Mouse (Mus musculus): Measurements from ENCODE around the gene Slc25a42.

The Slc25a42 gene

DNA sequence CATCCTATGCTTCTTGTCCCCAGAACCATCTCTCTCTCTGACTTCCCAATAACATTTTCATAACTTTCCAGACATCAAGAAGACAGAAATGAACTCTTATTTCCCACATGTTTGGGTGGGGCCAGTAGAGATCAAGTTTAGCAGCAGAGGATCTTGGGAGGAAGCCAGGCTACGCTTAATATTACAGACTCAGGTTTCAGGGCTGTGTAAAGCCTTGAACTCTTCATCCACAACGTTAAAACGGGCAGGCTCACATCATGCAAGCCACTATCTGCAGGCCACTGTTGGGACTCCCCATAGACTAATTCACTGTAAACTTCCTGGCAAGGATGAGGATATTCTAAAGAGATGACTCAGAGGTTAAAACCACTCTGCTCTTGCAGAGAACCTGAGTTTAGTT is 2.3 kb upstream of the Slc25a42 start:
- peak; percentile 59 for DNase-seq

- DNase-seq: no peak
Observed at GRCm38 (mm10) chr8:70211726-70212111, 386 bp downstream of the Slc25a42 start.

- DNase-seq: no peak
Observed at GRCm38 (mm10) chr8:70211275-70211674, 830 bp downstream of the Slc25a42 start.

GRCm38 (mm10) chr8:70210538-70210937 is 1.6 kb downstream of the Slc25a42 start:
- DNase-seq: peak; percentile 49

- no peak for DNase-seq
Observed at GRCm38 (mm10) chr8:70208130-70208529, 4.0 kb downstream of the Slc25a42 start.

DNA sequence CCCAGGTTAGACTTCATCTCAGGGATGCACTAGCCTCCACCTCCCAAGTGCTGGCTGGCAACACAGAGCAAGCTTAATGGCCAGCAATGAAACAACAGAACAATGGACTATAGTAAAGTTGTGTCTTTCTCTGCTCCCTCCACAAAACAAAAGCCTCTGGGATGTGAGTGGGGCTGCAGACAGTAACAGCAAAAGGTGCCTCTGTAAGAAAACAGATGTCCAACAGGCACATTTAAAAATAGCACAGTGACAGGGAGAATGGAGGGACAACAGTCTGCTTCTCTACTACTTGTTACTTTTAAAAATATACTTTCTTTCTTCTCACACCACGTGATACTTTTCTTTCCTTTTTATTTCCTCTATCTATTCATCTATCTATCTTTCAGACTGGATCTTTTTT is 7.3 kb downstream of the Slc25a42 start:
- DNase-seq: no peak

- no peak for DNase-seq
Observed at GRCm38 (mm10) chr8:70203072-70203471, 9.0 kb downstream of the Slc25a42 start.

DNA sequence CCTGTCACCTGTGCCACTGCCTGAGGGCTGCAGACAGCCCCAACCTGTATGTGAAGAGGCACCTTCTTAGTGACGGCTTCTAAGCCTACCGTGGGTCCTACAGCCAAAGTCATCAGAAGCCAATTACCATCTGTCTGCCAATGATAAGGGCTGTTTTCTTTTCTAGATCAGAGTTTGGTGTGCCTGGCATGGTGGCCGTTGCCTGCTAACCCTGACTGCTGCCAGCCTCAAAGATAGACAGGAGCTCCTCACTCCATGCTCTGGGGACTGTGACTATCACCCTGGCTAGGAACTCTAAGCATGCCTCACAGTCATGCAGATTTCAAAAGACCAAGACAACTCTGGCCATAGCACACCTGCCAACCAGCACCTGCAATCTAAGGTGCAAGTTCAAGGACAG is 10.7 kb downstream of the Slc25a42 start:
- no peak for DNase-seq

DNA sequence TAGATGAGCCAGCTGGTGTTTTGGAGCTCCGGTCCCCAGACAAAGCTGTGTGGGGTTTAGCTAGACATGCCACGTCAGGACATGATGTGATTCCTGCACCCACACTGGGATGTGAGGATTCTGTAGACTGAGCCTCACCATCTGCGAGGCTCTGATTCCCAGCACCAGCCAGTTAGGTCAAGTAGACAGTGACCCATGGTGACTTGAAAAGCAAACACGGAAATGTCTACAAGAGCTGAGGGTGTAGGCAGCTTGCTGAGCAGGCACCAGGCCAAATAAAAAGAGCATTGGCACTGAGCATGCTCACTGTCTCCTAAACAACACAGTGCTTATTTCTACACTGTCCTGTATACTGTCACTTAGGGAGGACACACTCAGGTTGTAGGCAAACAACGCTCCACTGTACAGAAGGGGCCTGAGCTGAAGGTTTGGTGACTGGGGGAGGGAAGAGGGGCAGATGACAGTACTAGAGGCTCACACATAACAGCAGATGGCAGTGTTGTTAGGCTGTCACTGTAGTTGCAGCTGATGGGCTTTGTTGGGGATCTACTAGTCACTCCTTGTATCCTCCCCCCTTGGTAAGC is 11.9 kb downstream of the Slc25a42 start:
- peak; percentile 78 for DNase-seq

DNA sequence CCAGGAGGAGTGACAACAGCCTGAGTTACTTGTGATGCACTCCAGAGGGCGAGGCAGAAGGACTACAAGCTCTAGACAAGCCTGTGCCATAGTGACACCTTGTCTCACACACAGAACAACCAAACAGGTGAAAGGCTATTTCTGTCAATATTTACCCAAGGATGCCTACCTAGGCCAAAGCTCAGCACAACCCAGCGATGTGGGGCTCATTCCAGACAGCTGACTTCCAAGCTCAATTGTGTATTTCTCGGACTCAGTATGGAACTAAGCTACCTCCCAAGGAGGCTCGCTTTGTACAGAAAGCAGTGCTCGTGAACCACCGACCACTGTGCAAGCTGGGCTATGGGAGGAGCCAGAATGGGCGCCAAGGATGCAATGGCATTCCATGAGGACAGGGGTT is 14.5 kb downstream of the Slc25a42 start:
- no peak for DNase-seq

- no peak for DNase-seq
Observed at GRCm38 (mm10) chr8:70195762-70196161, 16.3 kb downstream of the Slc25a42 start.

DNA sequence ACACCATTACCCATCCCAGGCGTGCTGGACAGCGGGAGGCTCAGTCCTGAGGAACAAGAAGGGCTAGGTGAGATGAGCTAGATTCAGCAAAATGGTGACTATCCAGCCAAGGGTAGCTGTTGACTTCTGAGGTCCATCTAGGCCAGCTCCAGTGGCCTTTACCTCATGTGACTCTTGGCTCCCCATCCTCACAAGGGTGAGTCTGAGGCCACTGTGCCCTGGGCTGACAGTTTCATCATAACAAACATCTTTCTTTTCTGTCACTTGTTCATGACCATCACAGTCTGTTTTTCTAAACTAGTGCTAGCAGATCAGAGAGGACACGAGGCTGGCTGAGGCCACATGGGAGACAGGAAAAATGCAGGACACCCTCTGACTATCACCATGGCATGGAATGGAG is 17.9 kb downstream of the Slc25a42 start:
- no peak for DNase-seq

DNA sequence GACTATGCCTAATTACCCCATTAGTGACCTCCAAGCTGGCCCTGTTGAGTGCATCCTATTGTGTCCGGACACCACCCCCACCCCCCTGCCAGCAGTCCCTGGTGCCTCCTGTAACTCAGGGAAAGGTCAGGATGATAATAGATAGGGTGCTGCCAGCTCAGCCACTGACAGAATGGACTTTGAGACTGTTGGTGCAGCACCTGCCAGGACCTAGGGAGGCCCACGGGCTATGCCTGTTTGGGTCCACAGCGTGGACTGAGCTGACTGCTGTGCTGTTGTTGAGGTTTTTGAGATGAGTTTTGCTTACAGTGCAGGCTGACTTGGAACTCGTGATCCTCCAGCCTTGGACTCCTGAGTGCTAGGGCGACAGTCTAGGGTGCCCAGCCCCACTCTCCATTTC is 18.9 kb downstream of the Slc25a42 start:
- no peak for DNase-seq

- no peak for DNase-seq
Observed at GRCm38 (mm10) chr8:70188707-70189106, 23.4 kb downstream of the Slc25a42 start.

DNA sequence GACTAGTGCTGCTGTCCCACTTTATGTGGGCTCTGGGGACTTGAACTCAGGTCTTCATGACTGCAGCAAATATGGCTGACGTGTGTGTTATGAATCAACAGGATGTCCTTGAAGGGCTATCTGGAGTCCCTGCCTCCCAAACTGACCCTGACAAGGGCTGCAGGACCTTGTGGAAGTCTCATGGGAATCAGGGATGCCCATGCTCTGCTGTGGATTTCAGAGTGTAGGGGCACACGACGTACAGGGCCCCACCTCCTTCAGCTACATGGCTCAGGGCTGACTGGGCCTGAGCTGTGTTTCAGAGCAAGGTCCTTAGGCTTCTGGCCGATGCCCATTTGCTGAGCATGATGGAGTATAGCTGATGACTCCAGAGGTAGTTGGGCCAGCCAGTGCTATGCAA is 28.9 kb downstream of the Slc25a42 start:
- DNase-seq: no peak

DNA sequence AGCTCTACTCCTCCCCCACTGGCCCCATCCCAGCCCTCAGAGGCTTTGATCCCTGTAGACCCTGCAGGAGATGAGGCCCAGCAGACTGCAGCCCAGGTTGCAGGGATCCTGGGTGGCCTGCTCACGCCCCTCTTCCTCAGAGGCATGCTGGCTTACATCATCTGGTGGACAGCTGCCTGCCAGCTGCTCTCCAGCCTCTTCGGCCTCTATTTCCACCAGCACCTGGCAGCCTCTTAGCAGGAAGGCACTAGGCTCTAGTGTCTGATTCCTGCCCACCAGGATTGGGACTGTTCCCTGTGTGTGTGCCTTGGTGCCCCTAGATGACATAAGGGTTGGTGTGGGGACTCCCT is 30.2 kb downstream of the Slc25a42 start:
- no peak for DNase-seq

- no peak for DNase-seq
Observed at GRCm38 (mm10) chr8:70181212-70181902, 30.7 kb downstream of the Slc25a42 start.

GRCm38 (mm10) chr8:70179082-70179481 is 33.0 kb downstream of the Slc25a42 start:
- no peak for DNase-seq

- no peak for DNase-seq
Observed at GRCm38 (mm10) chr8:70178231-70178630, 33.9 kb downstream of the Slc25a42 start.

DNA sequence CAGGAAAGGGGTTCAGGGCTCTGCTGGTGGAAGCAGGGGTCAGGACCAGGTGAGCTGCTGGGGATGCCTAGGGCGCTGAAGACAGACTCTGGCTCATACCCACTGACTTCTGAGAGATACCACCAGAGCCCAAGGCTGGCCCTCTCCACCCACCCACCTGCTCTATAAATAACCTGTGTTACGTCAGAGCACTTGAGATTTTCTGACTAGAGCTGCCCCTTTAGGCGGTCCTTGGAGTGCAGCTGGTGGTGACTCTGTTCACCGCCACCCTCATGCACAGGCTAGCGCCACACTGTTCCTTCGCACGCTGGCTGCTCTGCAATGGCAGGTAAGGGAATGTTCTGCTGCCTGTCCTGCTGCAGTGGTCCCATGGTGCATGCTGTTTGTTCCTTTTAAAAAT is 38.0 kb downstream of the Slc25a42 start:
- DNase-seq: no peak

- DNase-seq: no peak
Observed at GRCm38 (mm10) chr8:70173320-70173719, 38.8 kb downstream of the Slc25a42 start.

DNA sequence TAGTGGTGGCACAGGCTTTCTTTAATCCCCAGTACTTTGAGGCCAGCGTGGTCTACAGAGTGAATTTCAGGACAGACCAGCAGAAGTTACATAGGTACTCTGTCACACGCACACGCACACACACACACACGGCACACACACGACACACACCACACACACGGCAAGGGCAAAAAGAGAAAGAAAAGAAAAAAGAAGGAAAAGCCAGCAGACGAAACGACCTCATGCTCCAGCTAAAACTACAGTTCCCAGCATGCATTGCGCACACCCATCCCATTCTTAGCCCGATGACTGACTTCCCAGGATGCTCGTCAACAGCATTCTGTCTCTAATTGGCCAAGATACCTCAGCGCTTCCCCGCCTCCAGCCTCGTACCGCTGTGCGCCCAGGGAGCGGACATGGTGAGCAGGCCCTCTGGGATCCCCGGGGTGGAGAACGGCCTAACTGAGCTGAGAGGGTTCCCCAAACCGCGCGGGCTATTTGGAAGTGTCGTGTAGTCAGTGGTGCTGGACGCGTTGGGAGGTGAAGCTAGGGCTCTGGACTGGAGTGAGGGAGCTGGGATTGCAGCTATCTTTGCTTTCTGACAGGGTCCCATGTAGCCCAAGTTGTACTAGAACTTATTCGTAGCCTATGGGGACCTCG is 39.9 kb downstream of the Slc25a42 start, which contains the start of gene Tmem161a:
Gene Tmem161a, plus strand, starts transcription at position 314 of the 639 bp plus-strand sequence.
- peak; percentile 94 for DNase-seq

GRCm38 (mm10) chr8:70171240-70171639 is 40.9 kb downstream of the Slc25a42 start:
- no peak for DNase-seq

- no peak for DNase-seq
Observed at GRCm38 (mm10) chr8:70170748-70171147, 41.4 kb downstream of the Slc25a42 start.

DNA sequence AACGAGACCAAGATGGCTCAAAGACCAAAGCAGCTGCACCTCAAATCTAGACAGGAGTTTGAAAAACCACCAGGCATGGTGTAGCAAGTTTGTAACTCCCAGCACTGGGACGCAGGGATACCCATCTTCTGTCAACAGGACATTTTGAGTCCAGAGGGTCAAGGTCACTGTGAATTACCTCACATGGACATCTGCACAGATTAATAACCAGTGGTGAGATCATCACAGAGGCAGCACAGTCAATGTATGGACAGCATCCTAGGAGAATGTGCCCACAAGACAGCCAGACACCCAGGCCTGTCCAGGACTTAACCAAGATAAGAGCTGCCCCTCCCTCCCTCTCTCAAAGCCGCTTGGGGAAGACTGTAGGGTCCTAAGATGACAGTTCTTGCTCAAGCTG is 42.0 kb downstream of the Slc25a42 start:
- DNase-seq: no peak
